Mouse (Mus musculus) ES-Bruce4 (cell line): Measurements from ENCODE around the gene Ccdc157.
A peak's percentile ranks its signal among the peaks of the same experiment; 100 is the strongest.

Experiments
- CTCF ChIP-seq: IDR thresholded peaks from one replicate; pipeline ENCODE4 v1.8.1; 2011; ENCODE audit warnings: low read depth, low read length
- EP300 ChIP-seq: IDR thresholded peaks from 2 replicates; pipeline ENCODE4 v1.6.1; 2011; ENCODE audit warnings: low read depth, low read length; ENCODE audit not compliant: insufficient read depth

DNA sequence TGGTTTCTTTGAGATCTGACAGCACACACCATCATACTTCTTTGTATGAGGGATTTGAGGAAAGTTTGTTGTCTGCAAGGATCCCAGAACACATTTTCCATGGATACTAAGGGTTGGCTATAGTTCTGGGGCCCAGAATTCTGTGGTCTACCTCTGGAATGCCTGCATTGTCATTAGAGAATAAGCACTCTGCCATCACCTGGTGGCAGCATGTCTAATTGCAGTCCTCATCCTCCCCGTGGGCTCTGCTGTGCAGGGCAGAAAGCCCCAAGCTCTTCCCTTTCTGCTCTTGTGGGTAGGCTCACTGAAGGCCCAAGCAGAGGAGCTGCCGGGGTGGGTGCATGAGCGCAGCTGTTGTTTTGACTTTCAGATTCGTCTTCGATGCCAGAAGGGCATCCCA, 49.5 kb upstream of the Ccdc157 start:
- TF ChIP-seq CTCF: peak; percentile 6
- TF ChIP-seq EP300: no peak
